Mouse (Mus musculus): ENCODE measurements at regions not wholly inside any gene's neighbourhood (a gene's known extent, or its start where the extent isn't known, plus 50 kb on each side); places are given as distances from the start of the nearest gene placed in this dataset.

DNA sequence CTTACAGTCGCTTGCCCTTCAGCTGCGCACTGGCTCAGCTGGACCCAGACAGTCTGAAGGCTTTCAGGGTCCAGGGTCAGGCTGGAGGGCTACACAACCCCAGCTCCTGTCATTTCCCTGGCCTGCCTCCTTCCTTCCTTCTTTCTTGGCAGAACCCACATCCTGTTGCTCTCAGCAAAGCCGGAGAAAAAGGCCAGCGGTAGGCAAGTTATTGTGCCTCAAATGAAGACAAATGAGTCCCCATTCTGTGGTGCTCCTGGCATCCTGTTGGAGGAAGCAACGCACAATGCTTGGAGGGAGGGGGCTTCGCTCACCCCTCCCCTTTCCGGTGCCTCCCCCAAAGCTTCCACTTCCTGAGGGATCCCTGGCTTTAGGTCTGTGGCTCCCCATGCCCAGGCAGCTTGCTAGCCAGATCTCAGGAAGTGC, 203.4 kb upstream of the Fggy start:
- TF ChIP-seq CTCF (IDR thresholded peaks at IDR 0.05; ENCODE audit: low read depth) (no peak), EP300 (optimal IDR thresholded peaks at IDR 0.05) (no peak)
